Mouse (Mus musculus) heart, adult 2 months (tissue): Measurements from ENCODE around the gene Col18a1.

Experiments
- CTCF ChIP-seq: fragments of 200-600 bp; IDR thresholded peaks from 2 replicates; pipeline ENCODE4 v1.8.1; 2022; ENCODE audit warnings: antibody characterized with exemption, mild to moderate bottlenecking, moderate library complexity
- EP300 ChIP-seq: fragments of 200-500 bp; IDR thresholded peaks from 2 replicates; pipeline ENCODE4 v1.6.1; 2011; ENCODE audit warnings: low read depth, low read length, control low read depth; ENCODE audit not compliant: insufficient read depth
- POLR2A ChIP-seq: fragments of 200-500 bp; IDR thresholded peaks from 2 replicates; pipeline ENCODE4 v1.6.1; 2011; ENCODE audit warnings: mild to moderate bottlenecking, low read depth, low read length, control low read depth; ENCODE audit not compliant: insufficient read depth

DNA sequence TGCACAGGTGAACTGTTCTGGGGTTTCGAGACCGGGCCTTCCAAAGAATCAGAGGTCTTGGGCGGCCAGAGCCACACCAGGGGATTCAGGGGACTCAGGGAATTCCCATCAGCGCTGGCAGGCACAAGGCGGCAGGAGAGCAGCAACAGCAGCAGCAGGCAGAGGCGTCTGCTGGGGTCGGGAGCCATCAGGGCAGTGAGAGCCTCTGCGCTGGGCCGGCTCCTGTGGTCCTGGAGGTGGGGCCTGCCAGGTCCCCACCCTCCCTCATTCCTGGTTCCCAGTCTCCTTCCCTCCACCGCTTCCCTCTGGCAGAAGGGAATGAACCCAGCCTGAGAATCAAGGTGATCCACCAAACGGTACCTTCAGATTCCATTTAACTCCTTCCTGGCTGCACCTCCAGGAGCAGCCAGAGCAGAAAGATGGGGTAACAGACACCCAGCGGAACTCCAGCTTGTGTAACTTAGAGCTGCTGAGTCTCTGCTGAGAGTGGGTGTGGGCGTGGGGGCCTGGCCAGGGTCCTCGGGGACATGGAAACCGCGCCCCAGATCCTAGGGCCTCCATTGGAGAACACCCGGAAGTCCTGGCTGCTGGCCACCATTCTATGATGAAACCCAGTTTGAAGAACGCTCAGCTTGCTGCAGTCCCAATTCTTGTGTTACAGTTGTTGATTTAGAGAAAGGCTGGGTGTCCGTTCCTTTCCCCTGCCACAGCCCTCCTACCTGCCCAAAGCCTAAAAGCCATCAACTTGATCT is 52.7 kb downstream of the Col18a1 start:
- no peak for TF ChIP-seq CTCF
- no peak for TF ChIP-seq POLR2A
- TF ChIP-seq EP300: no peak
